Mouse (Mus musculus) monocyte, adult 5-6 weeks (primary cell): Measurements from ENCODE around the gene Abca8b. TPM values are rescaled to one million over a fixed set of nuclear protein-coding genes. Genes with fewer than 3 reads are reported as not detected.

ENCODE experiments used
- ATAC-seq: fragments of 153-309, 156-312 bp; replicated peaks from 2 replicates; pipeline ENCODE4 v1.8.0; 2017; ENCODE audit warnings: mild to moderate bottlenecking; ENCODE audit not compliant: low TSS enrichment, insufficient number of reproducible peaks, severe bottlenecking, poor library complexity, low FRiP score
- total RNA-seq: library from RNA; stranded (forward); fragments of 200-1000, 200-491, 200-594 nt; gene quantifications from 3 replicates; pipeline ENCODE4 v1.2.3, GENCODE M21; 2017

Abca8b gene
- total RNA-seq, 1 experiment from 2014 or later: 0.48 TPM

DNA sequence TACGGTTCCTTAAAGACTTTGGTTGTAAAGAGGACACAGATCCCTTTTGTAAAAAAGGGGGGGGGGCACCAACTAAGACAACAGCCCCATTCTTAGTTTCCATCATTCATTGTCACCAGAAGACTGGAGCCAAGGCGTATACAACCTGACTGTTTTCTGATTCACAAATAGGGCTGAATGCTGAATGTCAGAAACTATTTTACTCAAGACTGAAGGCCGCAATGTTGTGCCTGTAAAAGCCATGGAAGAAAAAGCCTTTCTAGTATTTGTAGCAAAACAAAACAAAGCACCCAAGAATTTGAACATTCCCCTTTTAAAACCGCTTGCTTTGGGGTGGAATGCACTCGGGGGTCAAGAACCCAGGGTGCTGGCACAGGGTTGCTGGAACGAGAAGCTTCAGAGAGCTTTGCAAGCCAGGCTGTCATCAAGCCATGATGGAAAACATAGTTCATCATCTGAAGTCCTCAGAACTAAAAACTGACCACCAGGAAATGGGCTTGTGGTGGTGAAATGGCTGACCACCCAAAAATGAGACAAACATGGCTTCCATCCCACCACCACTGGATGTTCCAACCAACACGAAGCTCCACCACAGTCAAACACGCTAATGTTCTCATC lies 104.2 kb downstream of the Abca8b start:
- no peak for ATAC-seq

DNA sequence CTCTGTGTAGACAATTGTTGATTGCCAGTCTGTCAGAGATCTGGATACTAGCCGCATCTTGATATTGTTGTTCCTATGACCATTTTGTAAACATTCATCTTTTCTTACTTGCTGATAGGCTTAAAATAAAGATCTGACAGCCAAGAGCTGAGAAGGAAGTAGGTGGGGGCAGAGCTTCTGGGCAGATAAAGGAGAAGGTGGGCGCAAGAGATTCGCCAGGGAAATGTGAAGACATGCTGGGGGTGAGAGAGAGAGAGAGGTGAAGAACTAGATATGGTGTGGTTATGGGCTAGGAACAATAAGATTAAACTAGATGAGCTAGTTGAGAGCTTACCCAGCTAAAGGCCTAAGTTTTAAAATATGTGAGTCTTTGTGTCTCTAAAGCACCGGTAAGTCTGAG lies 106.0 kb downstream of the Abca8b start:
- ATAC-seq: no peak

DNA sequence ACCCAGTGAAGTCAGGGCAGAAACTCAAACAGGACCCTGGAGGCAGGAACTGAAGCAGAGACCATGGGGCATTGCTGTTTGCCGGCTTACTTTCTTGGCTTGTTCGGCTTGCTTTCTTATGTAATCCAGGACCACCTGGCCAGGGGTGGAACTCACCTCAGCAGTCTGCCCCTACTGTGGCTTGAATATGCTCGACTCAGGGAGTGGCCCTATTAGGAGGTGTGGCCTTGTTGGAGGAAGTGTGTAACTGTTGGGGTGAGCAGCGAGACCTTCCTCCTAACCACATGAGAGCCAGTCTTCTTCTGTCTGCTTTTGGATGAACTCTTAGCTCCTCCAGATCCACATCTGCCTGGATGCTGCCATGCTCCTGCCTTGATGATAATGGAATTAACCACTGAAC lies 108.9 kb downstream of the Abca8b start:
- no peak for ATAC-seq

DNA sequence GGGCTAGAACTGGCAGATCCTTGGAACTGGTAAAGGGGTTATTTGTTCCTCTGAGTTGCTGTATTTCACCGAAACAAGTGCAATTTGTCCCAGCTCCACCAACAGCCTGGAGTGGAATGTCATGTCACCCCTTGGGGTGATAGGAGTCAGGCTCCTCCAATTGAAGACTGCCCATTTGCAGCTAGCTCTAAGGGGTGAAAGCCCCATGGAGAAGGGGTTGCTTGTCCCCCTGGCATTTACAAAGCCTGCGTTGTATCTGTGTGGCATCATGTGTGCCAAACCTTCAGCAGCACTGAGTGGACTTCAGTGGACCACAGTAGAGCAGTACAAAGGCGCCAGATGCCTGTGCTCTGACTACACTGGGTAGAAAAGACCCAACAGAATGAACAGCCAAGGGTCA lies 110.1 kb downstream of the Abca8b start:
- no peak for ATAC-seq

DNA sequence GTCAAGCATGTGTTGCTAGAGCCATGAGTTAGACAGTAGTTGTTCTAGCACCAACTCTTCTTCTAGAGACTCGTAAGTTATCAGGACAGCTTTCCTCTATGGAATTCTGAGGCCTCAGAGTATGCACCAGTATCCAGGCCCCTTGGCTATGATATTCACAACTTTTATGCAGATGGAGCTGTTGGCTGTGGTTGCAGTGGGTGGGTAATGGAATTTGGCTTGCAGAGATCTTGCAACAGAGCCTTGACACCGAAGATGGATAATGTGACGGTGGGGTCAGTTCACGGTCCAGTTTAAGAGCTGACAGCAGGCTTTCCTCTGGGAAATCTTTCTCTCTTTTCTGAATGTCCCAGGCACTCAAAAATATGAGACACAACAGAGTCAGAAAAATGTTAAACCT lies 110.8 kb downstream of the Abca8b start:
- ATAC-seq: no peak

DNA sequence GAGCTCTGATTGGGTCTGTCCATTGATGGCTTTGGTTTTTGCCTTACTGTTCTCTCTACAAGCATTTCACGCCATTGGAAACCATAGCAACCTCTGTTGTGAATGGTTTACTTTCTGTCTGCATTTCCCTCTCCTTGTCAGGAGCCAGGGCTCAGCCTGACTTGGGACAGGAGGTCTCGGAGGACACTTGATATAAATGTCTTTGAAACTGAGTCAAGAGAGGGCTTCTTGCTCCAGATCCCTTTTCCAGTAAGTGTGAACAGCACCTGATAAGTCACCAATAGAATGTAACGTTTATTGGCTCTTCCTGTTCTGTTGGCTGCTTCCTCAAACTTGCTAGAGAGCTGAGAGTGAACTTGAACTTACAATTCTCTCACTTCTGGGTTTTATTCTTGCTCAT lies 111.5 kb downstream of the Abca8b start:
- no peak for ATAC-seq

Other genes with a start within 250 kb of the Abca8b start
- not detected in 3 replicates for gene 1700012B07Rik, start 167.8 kb downstream of the Abca8b start, total RNA-seq
- not detected in 3 replicates for gene Abca8a, start 100.1 kb upstream of the Abca8b start, total RNA-seq
- gene Abca9, start 172.4 kb upstream of the Abca8b start, total RNA-seq: 20.2 to 26.0 TPM (median 23.9 TPM) in 3 replicates